Mouse (Mus musculus): Measurements from ENCODE around the gene Gm2a. TPM values are rescaled to one million over a fixed set of nuclear protein-coding genes. Genes with fewer than 3 reads are reported as not detected.

Gm2a gene
- total RNA-seq, 2 experiments from 2014 or later, result 179 to 242 TPM

DNA sequence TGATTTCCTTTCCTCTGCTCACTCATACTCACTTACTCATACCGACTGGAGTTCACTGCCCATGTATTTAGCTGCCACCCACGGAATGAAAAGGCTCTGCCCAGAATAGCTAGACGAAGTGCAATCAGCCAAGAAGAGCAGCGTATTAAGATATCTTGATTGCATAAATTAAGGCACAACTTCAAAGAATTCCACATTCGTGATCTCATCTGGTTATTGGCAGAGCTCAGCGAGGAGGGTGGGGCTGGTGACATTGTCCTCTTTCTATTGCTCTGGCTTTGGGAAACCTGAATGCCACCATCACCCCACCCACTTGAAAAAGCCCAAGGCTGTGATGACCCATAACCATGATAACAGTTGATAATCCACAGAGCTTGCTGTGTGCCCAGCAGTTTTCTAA lies 30.0 kb downstream of the Gm2a start:
- no peak for ATAC-seq (ENCODE audit: poor library complexity, severe bottlenecking)

DNA sequence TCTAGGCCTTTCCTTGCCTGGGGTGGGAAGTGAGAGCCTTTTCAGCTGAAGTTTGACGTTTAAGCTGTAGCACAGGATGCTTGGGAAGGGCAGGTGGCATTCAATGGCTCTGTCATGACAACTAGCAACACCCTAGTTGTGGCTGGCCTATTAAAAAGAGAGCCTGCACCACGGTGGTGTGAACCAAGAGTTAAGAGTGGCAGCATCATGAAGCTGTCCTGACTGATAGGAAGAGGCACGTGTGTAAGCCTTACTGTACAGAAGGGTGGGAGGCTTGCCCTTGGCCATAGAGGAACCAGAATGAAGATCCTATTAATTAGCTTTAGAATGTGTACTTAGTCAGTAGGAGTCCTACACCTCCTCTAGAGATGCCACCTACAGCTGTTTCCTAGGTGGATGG lies 30.5 kb downstream of the Gm2a start:
- no peak for ATAC-seq (ENCODE audit: poor library complexity, severe bottlenecking)

DNA sequence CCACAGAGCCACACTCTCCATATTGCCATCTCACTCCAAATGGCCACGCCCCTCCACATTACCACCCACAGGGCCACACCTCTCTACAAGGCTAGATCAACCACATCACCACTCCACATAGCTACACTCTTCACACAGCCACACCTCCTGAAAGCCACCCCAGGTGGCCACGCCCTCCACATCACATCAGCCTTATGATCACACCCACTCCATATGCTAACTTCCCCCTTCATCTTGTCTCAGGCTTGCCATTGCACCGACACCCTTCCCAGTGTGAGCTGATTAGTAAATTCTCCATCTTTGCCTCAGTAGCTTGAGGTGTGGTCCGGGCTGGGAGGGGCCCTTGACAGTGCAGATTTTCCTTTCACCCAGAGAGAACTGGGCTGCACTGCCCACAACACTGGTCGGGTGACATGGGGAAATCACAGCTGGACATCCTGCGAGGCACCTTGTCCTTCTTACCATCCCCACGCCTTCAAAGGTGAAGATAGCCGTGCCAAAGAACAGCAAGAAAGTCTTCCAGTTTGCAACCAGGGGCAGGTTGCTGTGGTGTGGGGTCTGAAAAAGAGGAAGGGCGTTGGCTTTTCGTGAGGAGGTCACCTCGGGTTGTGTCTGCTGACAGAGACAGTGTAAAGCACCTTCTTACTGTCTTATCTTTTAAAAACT lies 33.3 kb downstream of the Gm2a start:
- peak; percentile 97 for ATAC-seq (ENCODE audit: poor library complexity, severe bottlenecking)

DNA sequence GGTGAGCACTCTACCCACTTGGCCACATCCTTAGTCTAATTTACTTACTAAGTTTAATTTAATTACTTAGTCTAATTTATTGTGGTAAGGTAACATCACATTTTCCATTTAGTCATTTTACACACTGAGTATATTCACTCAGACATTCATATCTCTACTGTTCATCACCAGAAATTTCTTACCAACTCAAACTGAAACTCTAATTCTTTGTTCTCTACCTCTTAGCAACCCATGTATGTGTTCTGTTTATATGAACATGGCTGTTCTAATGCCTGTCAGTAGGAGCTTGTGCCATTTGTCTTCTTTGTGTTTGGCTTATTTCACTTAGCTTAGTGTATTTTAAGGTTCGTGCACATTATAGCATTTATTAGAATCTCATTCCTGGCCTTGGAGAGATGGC lies 34.0 kb downstream of the Gm2a start:
- ATAC-seq (ENCODE audit: poor library complexity, severe bottlenecking), result no peak

DNA sequence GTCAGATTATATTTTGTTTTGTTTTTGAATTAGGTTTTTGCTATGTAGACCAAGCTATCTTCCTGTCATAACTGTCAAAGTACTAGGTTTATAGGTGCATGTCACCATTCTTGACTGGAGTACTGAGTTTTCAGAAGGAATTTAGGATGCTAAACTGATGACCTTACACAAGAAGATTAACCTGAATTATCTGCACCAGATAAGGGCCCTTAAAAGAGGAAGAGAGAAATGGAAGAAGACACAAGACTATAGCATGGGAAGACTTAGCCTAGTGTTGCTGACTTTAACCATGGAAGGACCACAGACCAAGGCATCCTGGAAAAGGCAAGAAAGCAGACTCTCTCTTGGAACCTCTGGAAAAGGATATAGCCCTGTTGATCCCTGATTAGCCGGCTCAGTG lies 35.3 kb downstream of the Gm2a start:
- no peak for ATAC-seq (ENCODE audit: poor library complexity, severe bottlenecking)

DNA sequence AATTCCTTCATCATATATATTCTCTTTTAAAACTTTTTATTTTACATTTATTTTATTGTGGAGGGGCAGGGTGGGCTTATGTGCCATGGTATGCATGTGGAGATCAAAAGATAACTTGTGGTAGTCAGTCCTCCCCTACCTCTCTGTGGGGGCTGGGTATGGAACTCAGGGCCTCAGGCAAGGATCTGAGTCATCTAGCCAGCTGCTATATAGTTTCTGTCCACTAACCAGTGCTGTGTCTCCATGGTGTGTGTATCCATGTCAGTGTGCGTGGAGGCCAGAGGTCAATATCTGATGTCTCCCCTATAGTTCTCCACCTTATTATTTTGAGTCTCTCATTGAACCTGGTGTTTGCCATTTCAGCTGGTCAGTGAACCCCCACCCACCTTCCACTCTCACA lies 36.5 kb downstream of the Gm2a start:
- no peak for ATAC-seq (ENCODE audit: poor library complexity, severe bottlenecking)

DNA sequence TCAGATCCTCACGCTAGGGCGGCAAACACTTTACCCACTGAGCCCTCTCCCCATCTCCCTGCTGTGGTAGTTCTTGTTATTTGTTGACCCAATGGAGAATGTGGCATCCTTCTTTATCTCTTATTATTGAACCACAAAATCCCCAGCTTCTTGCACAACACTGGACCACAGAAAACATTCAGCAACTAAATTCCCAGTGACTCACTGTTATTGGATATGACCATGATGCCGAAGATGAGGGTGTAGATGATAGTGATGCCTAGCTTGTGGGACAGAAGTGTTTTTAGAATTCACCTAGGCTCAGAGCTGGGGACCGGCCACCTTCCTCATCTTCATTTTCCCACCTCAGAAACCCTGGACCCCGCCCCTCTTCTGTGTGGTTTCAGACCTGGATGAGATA lies 37.0 kb downstream of the Gm2a start:
- no peak for ATAC-seq (ENCODE audit: poor library complexity, severe bottlenecking)

DNA sequence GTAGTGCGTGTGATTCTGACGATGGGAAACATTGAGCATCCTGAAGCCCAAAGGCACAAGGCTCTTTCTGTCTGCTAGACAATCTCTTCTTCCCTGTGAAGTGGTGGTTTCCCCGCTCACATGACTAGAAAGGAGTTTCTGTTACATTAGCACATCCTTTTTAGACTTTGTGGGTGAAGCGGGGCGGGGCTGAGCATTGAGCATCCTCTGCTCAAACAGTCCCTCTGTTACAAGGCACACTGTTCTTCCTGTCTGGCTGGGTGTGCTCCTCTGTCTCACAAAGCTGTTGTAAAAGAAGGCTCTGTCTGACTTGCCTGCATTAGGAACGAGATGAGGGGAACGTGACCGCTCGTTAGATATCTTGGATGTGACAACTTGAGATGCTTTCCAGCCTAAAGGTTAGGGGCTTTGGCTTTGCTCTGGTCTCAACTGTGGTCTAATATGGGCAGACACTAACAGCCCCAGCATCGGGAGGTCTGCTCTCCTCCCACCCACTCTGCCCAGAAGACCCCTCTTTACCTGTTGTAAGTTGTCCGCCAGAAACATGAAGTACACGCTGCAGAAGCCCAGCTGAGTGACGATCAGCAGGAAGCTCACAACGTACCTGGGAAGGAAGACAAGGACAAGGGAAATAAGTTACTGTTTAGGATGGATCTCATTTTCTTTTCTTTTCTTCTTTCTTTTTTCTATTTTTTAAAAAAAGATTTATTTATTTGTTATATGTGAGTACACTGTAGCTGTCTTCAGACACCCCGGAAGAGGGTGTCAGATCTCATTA lies 39.0 kb downstream of the Gm2a start:
- peak; percentile 94 for ATAC-seq (ENCODE audit: poor library complexity, severe bottlenecking)

DNA sequence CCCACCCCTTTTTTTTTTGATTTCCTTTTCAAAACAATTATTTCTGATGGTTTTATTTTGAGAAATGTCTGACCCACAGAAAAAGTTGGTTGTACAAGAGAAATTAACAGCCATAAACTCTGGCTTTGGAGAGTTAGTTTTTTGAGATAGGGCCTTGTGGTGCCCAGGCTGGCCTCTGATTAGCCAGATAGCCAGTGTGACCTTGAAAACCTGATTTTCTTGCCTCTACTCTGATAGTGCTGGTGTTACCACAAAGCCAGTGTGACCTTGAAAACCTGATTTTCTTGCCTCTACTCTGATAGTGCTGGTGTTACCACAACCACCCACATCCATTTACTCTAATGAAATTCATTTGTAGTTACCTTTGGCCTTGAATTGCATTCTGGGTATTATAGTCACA lies 39.7 kb downstream of the Gm2a start:
- no peak for ATAC-seq (ENCODE audit: poor library complexity, severe bottlenecking)

DNA sequence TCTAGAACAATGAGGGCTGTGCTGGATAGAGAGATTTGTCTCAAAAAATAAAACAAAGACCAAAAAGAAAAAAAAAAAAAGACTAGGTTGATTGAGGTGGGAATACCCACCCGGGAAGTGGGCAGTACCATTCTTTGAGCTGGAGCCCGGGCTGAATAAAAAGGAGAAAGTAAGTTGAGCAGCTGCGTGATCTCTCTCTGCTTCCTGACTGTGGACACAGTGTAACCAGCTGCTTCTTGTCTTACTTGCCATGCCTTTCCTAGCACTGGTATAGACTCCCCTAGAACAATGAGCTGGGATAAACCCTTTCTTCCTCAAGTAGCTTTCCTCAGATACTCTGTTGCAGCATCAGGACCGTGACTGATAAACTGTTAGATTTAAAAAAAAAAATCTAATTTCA lies 43.6 kb downstream of the Gm2a start:
- ATAC-seq (ENCODE audit: poor library complexity, severe bottlenecking), result no peak

DNA sequence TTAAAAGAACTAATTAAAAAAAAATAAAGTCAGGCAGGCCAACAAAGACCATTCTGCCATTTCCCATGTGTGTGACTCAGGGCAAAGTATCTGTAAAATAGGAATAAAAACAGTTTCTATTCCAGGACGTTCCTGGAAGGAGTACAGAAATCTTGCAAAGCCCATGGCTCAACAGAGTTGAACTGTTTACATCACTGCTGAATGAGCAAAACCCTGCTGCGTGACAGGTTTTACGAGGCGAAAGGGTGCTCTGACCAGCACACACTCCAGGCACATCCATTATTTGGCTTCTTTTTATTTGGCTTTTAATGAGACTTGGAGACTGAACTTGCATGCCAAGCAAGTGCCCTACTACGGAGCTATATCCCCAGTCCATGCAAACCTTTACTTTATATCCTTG lies 46.1 kb downstream of the Gm2a start:
- no peak for ATAC-seq (ENCODE audit: poor library complexity, severe bottlenecking)

DNA sequence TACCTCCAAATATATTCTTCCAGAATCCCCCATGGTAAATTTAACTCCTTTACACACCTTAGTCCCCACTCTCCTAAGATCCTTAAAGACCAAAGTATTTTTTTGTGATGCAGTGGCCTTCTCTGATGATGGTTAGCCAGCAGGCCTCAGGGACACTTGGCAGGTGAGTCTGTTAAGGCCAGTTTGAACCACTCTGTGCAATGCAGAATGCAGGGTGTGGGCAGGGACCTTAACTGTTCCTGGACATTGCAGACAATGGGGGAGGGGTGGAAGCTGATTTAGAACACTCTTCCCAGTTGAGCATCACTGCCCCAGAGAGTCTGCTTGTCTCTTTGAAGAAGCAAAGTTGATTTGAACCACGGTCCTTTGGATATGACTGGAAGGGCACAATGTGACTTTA lies 48.9 kb downstream of the Gm2a start:
- ATAC-seq (ENCODE audit: poor library complexity, severe bottlenecking), result no peak

DNA sequence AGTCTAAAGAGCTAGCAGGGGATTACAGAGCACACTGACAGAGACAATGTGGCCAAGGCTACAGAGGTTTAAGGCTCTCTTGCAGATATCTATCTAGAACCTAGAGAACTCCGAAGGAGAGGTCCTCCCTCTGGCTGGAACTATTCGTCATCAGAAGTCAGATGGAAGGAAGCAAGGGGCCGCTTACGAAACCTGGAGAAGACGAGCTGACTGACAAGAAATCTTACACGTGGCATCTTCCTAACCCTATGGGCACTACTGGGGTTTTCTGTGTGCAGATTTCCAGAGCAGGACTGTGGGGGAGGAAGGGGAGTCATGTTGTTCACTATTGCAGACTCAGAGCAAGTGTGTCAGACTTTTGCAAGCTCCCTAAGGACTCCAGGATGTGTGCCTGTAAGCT lies 49.5 kb downstream of the Gm2a start:
- peak; percentile 65 for ATAC-seq (ENCODE audit: poor library complexity, severe bottlenecking)

DNA sequence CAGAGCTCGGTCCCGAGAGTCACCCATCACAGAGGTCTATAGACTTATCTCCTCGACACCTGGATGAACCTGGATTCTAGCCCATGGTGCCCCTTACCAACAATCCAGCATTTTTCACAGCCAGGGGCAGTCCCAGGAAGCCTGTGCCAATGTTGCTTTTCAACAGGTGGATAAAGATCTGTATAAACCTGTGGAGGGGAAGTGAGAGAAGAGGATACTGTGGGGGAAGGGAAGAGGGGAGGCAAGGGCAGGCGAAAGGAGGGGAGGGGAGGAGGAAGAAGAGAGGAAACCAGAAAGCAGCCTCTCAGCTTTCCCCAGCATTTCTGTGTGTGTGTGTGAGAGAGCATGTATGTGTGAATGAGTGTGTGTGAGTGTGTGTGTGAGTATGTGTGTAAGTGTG lies 50.5 kb downstream of the Gm2a start:
- ATAC-seq (ENCODE audit: poor library complexity, severe bottlenecking), result no peak

DNA sequence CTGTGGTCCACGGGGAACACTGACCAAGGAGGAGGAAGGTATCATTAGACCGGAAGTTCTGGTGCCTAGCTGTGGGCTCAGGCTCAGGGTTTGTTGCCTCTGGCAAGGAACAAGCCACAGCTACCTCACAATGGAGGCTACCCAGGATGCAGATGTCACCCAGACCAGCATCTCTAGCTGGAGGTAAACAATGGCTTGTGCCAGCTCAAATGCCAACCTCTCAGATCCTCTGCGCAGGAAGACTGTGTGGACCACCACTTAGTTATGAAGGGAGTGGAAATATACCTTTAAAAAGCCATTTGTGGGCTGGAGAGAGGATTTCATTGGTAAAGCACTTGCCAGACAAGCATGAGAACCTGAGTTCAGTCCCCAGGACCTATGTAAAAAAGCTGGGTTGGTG lies 53.7 kb downstream of the Gm2a start, which contains the start of gene Slc36a3:
Gene Slc36a3 (minus strand): TSS at position 101 of the 400 bp plus-strand sequence.
- no peak for ATAC-seq (ENCODE audit: poor library complexity, severe bottlenecking)

DNA sequence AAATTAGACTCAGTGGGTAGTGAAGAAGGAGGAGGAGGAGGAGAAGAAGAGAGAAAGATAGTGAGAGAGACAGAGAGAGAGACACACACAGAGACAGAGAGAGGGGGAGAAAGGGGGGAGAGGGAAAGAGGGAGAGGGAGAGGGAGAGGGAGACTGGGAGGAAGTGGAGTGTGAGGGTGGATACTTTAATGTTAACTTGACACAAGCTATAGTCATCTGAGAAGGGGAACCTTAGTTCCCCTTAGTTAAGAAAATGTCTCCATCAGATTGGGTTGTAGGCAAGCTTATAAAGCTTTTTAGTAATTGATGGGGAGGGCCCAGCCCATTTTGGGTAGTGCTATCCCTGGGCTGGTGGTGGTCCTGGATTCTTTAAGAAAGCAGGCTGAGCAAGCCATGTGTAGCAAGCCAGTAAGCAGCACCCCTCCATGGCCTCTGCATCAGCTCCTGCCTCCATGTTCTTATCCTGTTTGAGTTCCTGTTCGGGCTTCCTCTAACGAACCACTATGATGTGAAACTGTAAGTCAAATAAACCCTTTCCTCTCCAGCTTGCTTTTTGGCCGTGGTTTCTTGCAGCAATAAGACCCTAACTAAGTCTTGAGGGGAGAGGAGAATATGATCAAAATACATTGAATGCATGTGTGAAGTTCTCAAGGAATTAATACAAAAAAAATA lies 56.6 kb downstream of the Gm2a start:
- ATAC-seq (ENCODE audit: poor library complexity, severe bottlenecking), result peak; percentile 53

DNA sequence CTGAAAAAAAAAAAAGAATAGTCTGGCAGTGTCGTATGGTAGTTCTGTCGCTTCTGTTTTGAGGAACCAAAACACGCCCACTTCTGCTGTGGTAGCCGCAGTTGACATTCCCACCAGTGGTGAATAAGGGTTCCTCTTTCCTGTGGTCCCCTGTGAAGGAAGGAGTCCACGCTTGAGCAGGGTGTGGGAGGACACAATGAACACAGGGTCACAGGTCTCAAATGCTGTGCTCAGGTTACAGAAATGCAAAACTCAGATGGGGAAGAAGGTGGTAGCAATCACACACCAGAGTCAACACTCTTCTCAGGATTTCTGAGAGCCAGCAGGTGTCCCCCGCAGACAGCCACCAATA lies 57.1 kb downstream of the Gm2a start:
- peak; percentile 91 for ATAC-seq (ENCODE audit: poor library complexity, severe bottlenecking)

DNA sequence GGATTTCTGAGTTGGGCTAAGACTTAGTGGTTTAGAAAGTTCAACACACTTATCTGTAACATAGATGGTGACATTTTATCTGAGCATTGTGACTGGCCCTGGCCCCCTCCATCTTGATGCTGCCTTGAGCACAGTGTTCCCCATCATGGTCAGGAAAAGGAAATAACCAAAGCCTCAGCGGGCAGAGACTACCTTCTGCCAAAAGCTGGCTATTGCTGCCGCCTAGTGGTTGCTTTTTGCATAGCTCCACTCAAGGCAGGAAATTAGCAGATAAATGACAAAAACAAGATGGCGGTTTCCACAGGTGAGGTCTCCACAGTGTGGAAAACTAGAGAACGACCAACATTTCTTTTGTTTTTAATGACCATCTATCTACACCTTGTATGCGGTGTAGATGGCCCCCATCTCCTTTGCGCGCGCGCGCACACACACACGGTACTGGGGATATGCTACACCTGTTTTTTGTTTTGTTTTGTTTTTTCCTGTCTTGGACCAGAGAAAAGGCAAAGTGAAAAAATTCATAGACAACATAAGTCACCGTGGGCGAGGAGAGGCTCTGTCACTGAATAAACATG lies 61.0 kb downstream of the Gm2a start:
- peak; percentile 60 for ATAC-seq (ENCODE audit: poor library complexity, severe bottlenecking)
